Mouse (Mus musculus) cerebellum, adult 2 months (tissue): ENCODE measurements around the gene Sidt1. TPM values are rescaled to one million over a fixed set of nuclear protein-coding genes. Genes with fewer than 3 reads are reported as not detected.

ENCODE experiments used
- DNase-seq, 2 experiments: peaks; one replicate each; pipeline ENCODE4 v3.0.0; 2021
- H3K27ac ChIP-seq: fragments of 200-500 bp; 2 replicates; pipeline ENCODE4 v1.5.1; 2012; ENCODE audit warnings: low read length, control low read depth, inconsistent platforms; ENCODE audit not compliant: insufficient read depth
- H3K27me3 ChIP-seq: fragments of 200-500 bp; 2 replicates; pipeline ENCODE4 v1.6.1; 2012; ENCODE audit warnings: inconsistent platforms, mild to moderate bottlenecking, low read length, moderate library complexity; ENCODE audit not compliant: control insufficient read depth, insufficient read depth
- H3K4me1 ChIP-seq: fragments of 200-500 bp; 2 replicates; pipeline ENCODE4 v1.6.1; 2011; ENCODE audit warnings: low read length; ENCODE audit not compliant: control insufficient read depth, insufficient read depth
- H3K4me3 ChIP-seq: fragments of 200-500 bp; replicated peaks from 2 replicates; pipeline ENCODE3; 2011; ENCODE audit warnings: mild to moderate bottlenecking, low read depth, low read length, control low read depth; ENCODE audit not compliant: insufficient read depth
- CTCF ChIP-seq: fragments of 200-500 bp; IDR thresholded peaks from 2 replicates; pipeline ENCODE4 v1.5.1; 2011; ENCODE audit warnings: low read depth, mild to moderate bottlenecking, control low read depth, low read length, moderate library complexity, borderline replicate concordance; ENCODE audit not compliant: insufficient read depth
- POLR2A ChIP-seq: fragments of 200-500 bp; IDR thresholded peaks from 2 replicates; pipeline ENCODE4 v1.6.1; 2011; ENCODE audit warnings: low read length, control low read depth, borderline replicate concordance; ENCODE audit not compliant: insufficient read depth
- WGBS: fragments of 180-500 bp; shearing (Covaris S2); methylation state at CpG from one replicate; pipeline ENCODE4 v1.1.7; 2018; 5-methylcytosine and 5-hydroxymethylcytosine counted together
- polyA plus RNA-seq: library from polyadenylated mRNA; depleted of rRNA; stranded (reverse); fragments of >200 nt; gene quantifications from 2 replicates; pipeline ENCODE4 v1.2.3, GENCODE M21; 2012

Gene Sidt1
- polyA plus RNA-seq, 1 experiment: 32.9 TPM

DNA sequence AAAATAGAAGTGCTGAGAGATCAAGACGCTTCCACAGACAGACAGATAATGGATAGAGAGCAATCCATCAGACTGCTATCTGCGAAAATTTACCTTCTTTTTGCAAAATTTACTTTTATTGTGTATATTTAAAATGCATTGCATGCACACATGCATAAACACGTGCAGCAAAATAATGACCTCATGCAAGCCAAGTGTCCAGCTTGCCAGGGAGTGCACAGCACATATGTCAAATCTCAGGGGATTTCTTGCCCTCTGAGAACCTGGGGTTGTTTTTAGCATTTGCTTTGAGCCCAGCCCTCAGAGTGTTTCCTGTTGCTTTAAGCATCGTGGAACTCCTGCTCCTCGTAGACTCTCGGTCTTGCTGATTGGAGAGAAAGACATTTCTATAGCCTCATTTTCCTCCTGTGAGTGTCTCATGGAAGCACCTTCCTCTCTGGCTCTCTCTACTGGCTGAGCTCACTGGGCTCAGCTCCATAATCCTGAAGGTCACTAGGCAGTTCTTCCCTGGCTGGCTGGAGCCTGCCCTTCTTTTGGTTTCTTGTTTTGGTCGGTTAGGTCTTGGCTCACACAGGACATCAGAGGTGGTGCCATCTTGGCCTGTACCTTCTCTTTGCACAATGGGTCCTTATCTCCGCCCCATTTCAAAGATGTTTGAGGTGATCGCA, 61.5 kb downstream of the Sidt1 start:
- H3K27ac ChIP-seq: peak overlapping the region; percentile 69
- peaks cover 2% of the 10 kb centered on the region; the same call in 1 of the 2 replicates for H3K4me1 ChIP-seq
- H3K27me3 ChIP-seq: no peaks in the 10 kb centered on the region
- WGBS: 30% methylated on average over 9 of the region's 9 CpGs
- DNase-seq: peak; percentile 68 to 82
- no peak overlapping the region for H3K4me3 ChIP-seq
- TF ChIP-seq POLR2A: no peak
- no peak for TF ChIP-seq CTCF

GRCm38 (mm10) chr16:44270606-44271005, 62.4 kb downstream of the Sidt1 start:
- peaks cover 2% of the 10 kb centered on the region; the same call in 1 of the 2 replicates for H3K4me1 ChIP-seq
- no peak overlapping the region for H3K27ac ChIP-seq
- no peaks in the 10 kb centered on the region for H3K27me3 ChIP-seq
- WGBS: 70% methylated on average over 5 of the region's 5 CpGs
- DNase-seq: no peak
- TF ChIP-seq CTCF (no peak), POLR2A (no peak)
- H3K4me3 ChIP-seq: no peak overlapping the region

DNA sequence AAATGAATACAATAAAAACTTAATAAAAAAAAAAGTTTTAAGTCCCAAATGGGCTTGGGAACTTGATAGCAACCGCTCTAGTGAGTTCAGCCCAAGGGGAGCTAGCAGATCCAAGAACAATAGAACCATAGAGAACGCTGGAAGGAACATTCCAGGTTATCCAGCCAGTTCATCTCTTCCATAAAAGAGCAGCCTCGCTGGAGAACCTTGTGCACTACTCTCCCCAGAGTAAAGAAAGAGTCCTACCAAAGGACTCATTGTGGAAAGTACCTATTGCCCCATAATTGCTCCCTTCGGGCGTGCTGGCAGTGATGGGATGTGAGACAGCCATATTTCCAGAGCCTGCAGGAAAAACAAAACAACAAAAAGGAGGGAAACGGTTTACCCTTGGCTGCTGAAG, 63.4 kb downstream of the Sidt1 start:
- no peak for DNase-seq
- Histone ChIP-seq H3K27ac (no peak overlapping the region), H3K27me3 (no peaks in the 10 kb centered on the region), H3K4me3 (no peak overlapping the region), H3K4me1 (peaks cover 2% of the 10 kb centered on the region; the same call in 1 of the 2 replicates)
- 83% methylated on average over 6 of the region's 6 CpGs for WGBS
- TF ChIP-seq CTCF (no peak), POLR2A (no peak)

- peaks cover 2% of the 10 kb centered on the region; the same call in 1 of the 2 replicates for H3K4me1 ChIP-seq
- TF ChIP-seq CTCF (no peak), POLR2A (no peak)
- no peak overlapping the region for H3K27ac ChIP-seq
- H3K4me3 ChIP-seq: no peak overlapping the region
- WGBS: 82% methylated on average over 7 of the region's 7 CpGs
- DNase-seq: no peak
- H3K27me3 ChIP-seq: no peaks in the 10 kb centered on the region
Measured at GRCm38 (mm10) chr16:44268541-44269215, 64.3 kb downstream of the Sidt1 start.

- H3K4me1 ChIP-seq: no peaks in the 10 kb centered on the region
- no peaks in the 10 kb centered on the region for H3K27me3 ChIP-seq
- H3K4me3 ChIP-seq: no peak overlapping the region
- TF ChIP-seq POLR2A: no peak
- no peak for TF ChIP-seq CTCF
- WGBS: 91% methylated on average over 6 of the region's 6 CpGs
- no peak for DNase-seq
- no peak overlapping the region for H3K27ac ChIP-seq
Measured at GRCm38 (mm10) chr16:44265562-44265961, 67.4 kb downstream of the Sidt1 start.

GRCm38 (mm10) chr16:44264916-44265315, 68.1 kb downstream of the Sidt1 start:
- H3K4me3 ChIP-seq: no peak overlapping the region
- WGBS: 66% methylated on average over 2 of the region's 2 CpGs
- TF ChIP-seq CTCF (no peak), POLR2A (no peak)
- no peaks in the 10 kb centered on the region for H3K4me1 ChIP-seq
- DNase-seq: no peak
- no peak overlapping the region for H3K27ac ChIP-seq
- H3K27me3 ChIP-seq: no peaks in the 10 kb centered on the region

- Histone ChIP-seq H3K27ac (no peak overlapping the region), H3K4me3 (no peak overlapping the region), H3K4me1 (peaks cover 19% of the 10 kb centered on the region), H3K27me3 (no peaks in the 10 kb centered on the region)
- 94% methylated on average over 3 of the region's 3 CpGs for WGBS
- no peak for DNase-seq
- TF ChIP-seq CTCF: no peak
- no peak for TF ChIP-seq POLR2A
Measured at GRCm38 (mm10) chr16:44257476-44257875, 75.5 kb downstream of the Sidt1 start.

DNA sequence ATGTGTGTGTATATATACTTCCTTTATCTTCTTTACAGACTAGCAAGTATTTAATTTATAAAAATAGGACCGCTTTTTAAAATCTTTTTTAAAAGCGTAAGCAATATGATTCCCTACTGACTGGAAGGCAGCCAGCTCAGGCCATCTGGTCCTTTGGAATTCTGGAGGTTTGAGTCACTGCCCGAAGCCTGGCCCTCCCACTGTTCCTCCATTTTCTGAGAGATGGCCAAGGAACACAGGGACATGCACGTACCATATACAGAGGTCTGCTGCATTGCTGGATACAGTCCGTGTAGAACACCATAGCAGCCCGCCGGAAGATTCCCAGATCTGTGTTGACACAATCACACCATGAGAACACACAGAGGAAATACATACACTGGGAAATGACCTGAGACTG, 78.3 kb downstream of the Sidt1 start:
- DNase-seq: peak; percentile 95 to 96
- peak; percentile 53; the same call in 1 of the 2 replicates for TF ChIP-seq POLR2A
- no peak for TF ChIP-seq CTCF
- peaks cover 19% of the 10 kb centered on the region for H3K4me1 ChIP-seq
- WGBS: 9% methylated on average over 7 of the region's 7 CpGs
- peak overlapping the region; percentile 96 for H3K27ac ChIP-seq
- H3K4me3 ChIP-seq: no peak overlapping the region
- H3K27me3 ChIP-seq: no peaks in the 10 kb centered on the region
